Mouse (Mus musculus): ENCODE measurements at regions not wholly inside any gene's neighbourhood (a gene's known extent, or its start where the extent isn't known, plus 50 kb on each side); places are given as distances from the start of the nearest gene placed in this dataset.

DNA sequence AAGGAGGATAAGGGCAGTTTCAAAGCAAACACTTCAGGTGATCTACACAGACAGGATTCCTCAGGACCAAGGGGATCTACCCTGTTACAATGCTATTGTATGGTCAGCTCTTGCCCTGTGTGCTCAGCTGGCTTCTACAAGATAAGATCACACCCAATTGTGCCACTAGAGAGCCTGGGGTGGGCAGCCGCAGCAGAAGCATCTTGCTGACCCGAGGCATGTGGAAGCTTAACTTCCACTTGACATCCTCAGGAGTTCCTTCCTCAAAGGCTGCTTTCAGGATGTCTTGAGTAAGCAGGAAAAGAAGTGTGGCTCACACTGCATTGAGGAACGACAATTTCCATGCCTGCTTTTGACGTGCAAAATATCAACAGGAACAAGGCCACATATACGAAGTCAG lies 222.8 kb upstream of the Gpc5 start:
- H3K9me3 ChIP-seq (replicated peaks; ENCODE audit: insufficient read depth, low read length), result no peaks in the 10 kb centered on the region
- no peaks in the 10 kb centered on the region for H3K36me3 ChIP-seq (ENCODE audit: control insufficient read depth in 1 of 2, insufficient read depth in 2 of 2, low read length in 2 of 2)
- DNase-seq (ENCODE audit: low read depth, low spot score), result no peak
- H3K9ac ChIP-seq (ENCODE audit: control insufficient read depth, low read depth, low read length, poor library complexity, severe bottlenecking), result no peak overlapping the region
- no peak overlapping the region for H3K4me3 ChIP-seq (ENCODE audit: control insufficient read depth in 1 of 2, insufficient read depth in 1 of 2, low read depth in 2 of 2, low read length in 2 of 2)
- no peak overlapping the region for H3K27ac ChIP-seq (ENCODE audit: control insufficient read depth, low read depth, low read length)
- H3K27me3 ChIP-seq (ENCODE audit: control insufficient read depth in 1 of 2, insufficient read depth in 2 of 2, low read length in 2 of 2), result peaks cover 0 to 3% of the 10 kb centered on the region in 2 experiments; a peak in 1 of 4 replicates
- no peaks in the 10 kb centered on the region for H3K79me2 ChIP-seq (ENCODE audit: control insufficient read depth, insufficient read depth, low read length, poor library complexity)
- TF ChIP-seq RCOR1 (IDR thresholded peaks at IDR 0.05; ENCODE audit: low read depth, low read length) (no peak), UBTF (IDR thresholded peaks at IDR 0.05; ENCODE audit: borderline replicate concordance, insufficient read depth, low read depth, low read length) (0 out of 2 replicates have a peak, but pooled peaks have one; percentile 28), ZKSCAN1 (IDR thresholded peaks at IDR 0.05; ENCODE audit: low read depth, low read length) (no peak)
- H3K4me1 ChIP-seq (ENCODE audit: control insufficient read depth in 1 of 2, insufficient read depth in 2 of 2, low read length in 2 of 2), result no peaks in the 10 kb centered on the region

DNA sequence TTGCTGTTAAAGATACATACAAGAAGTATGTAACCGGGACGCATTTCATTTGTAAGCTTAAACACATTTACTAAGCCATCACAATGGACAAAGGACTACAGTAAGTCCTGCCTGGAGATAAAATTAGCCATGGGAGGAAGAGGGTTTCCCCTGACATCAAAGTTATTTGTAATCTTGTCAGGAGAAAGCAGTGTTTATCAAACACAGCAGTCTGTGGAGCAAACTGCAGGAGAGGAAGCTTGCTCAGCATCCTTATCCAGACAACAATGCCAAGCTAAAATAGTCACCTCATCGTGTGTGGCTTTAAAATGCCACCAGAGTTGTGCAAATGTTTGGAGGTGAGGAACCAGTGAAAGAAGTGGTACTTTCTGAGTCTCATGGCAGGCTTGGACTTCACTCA lies 216.9 kb upstream of the Gpc5 start:
- no peaks in the 10 kb centered on the region for H3K9me3 ChIP-seq (replicated peaks; ENCODE audit: insufficient read depth, low read length)
- no peaks in the 10 kb centered on the region for H3K4me1 ChIP-seq (ENCODE audit: control insufficient read depth in 1 of 2, insufficient read depth in 2 of 2, low read length in 2 of 2)
- TF ChIP-seq KAT2A (conservative IDR thresholded peaks at IDR 0.05; ENCODE audit: low read depth, low read length) (no peak), MYC (IDR thresholded peaks at IDR 0.05; ENCODE audit: low read depth, low read length) (no peak), BHLHE40 (IDR thresholded peaks at IDR 0.05; ENCODE audit: borderline replicate concordance, low read depth, low read length) (no peak), POLR2A (IDR thresholded peaks at IDR 0.05; ENCODE audit: control insufficient read depth in 1 of 2, insufficient read depth in 1 of 2, low read depth in 1 of 2, low read length in 2 of 2, poor library complexity in 1 of 2) (no peak), ZMIZ1 (IDR thresholded peaks at IDR 0.05; ENCODE audit: low read depth, low read length) (no peak), POLR2AphosphoS2 (IDR thresholded peaks at IDR 0.05; ENCODE audit: low read length) (no peak), CHD2 (IDR thresholded peaks at IDR 0.05; ENCODE audit: low read length) (no peak), RAD21 (IDR thresholded peaks at IDR 0.05; ENCODE audit: low read depth, low read length) (no peak), MAX (IDR thresholded peaks at IDR 0.05; ENCODE audit: low read length) (no peak), MAZ (IDR thresholded peaks at IDR 0.05; ENCODE audit: low read depth, low read length) (no peak), USF2 (IDR thresholded peaks at IDR 0.05; ENCODE audit: borderline replicate concordance in 1 of 2, insufficient read depth in 1 of 2, low read depth in 1 of 2, low read length in 2 of 2) (no peak), ZC3H11A (IDR thresholded peaks at IDR 0.05; ENCODE audit: low read depth, low read length) (no peak), NELFE (IDR thresholded peaks at IDR 0.05; ENCODE audit: low read depth, low read length) (no peak), GABPA (IDR thresholded peaks at IDR 0.05; ENCODE audit: low read depth, low read length) (no peak), TBP (IDR thresholded peaks at IDR 0.05; ENCODE audit: low read depth, low read length) (no peak), ELF1 (IDR thresholded peaks at IDR 0.05; ENCODE audit: low read depth, low read length) (no peak), ETS1 (IDR thresholded peaks at IDR 0.05; ENCODE audit: low read depth, low read length) (no peak), HCFC1 (IDR thresholded peaks at IDR 0.05; ENCODE audit: low read depth, low read length) (no peak), USF1 (IDR thresholded peaks at IDR 0.05; ENCODE audit: low read depth, low read length) (no peak)
- H3K79me2 ChIP-seq (ENCODE audit: control insufficient read depth, insufficient read depth, low read length, poor library complexity), result no peaks in the 10 kb centered on the region
- H3K27me3 ChIP-seq (ENCODE audit: control insufficient read depth in 1 of 2, insufficient read depth in 2 of 2, low read length in 2 of 2), result peaks cover 0 to 13% of the 10 kb centered on the region in 2 experiments; a peak in 2 of 4 replicates
- H3K27ac ChIP-seq (ENCODE audit: control insufficient read depth, low read depth, low read length), result no peak overlapping the region
- H3K4me3 ChIP-seq (ENCODE audit: control insufficient read depth in 1 of 2, insufficient read depth in 1 of 2, low read depth in 2 of 2, low read length in 2 of 2), result no peak overlapping the region
- no peaks in the 10 kb centered on the region for H3K36me3 ChIP-seq (ENCODE audit: control insufficient read depth in 1 of 2, insufficient read depth in 2 of 2, low read length in 2 of 2)
- H3K9ac ChIP-seq (ENCODE audit: control insufficient read depth, low read depth, low read length, poor library complexity, severe bottlenecking), result no peak overlapping the region
- no peak for DNase-seq (ENCODE audit: low read depth, low spot score)
